Mouse (Mus musculus) thymus, adult 2 months (tissue): ENCODE data around the gene Rnps1.

Experiments used
- CTCF ChIP-seq: fragments of 200-500 bp; IDR thresholded peaks from 2 replicates; pipeline ENCODE4 v1.5.1; 2012; ENCODE audit warnings: mild to moderate bottlenecking, control low read depth, low read length, moderate library complexity, borderline replicate concordance; ENCODE audit not compliant: control insufficient read depth, poor library complexity, insufficient read depth; ENCODE audit errors: extremely low read depth
- POLR2A ChIP-seq: fragments of 200-500 bp; IDR thresholded peaks from 2 replicates; pipeline ENCODE4 v1.6.1; 2012; ENCODE audit warnings: mild to moderate bottlenecking, low read length, control low read depth, moderate library complexity; ENCODE audit not compliant: control insufficient read depth, poor library complexity, insufficient read depth; ENCODE audit errors: extremely low read depth

- TF ChIP-seq POLR2A, result no peak
- TF ChIP-seq CTCF, result no peak
Observed at GRCm38 (mm10) chr17:24451220-24451619, 36.9 kb downstream of the Rnps1 start.
